Mouse (Mus musculus): Measurements from ENCODE around the gene Scamp2. TPM values are rescaled to one million over a fixed set of nuclear protein-coding genes. Genes with fewer than 3 reads are reported as not detected.

The Scamp2 gene
- polyA plus RNA-seq, 1 experiment from 2014 or later: 26.2 TPM

GRCm38 (mm10) chr9:57609803-57610202, 49.1 kb downstream of the Scamp2 start:
- no peaks in the 10 kb centered on the region for H3K4me1 ChIP-seq (ENCODE audit: control insufficient read depth, low read depth, low read length)
- H3K4me3 ChIP-seq (ENCODE audit: low read depth, low read length): no peak overlapping the region
- no peaks in the 10 kb centered on the region for H3K36me3 ChIP-seq (ENCODE audit: control insufficient read depth, insufficient read depth)
- peaks cover 13% of the 10 kb centered on the region for H3K27me3 ChIP-seq (ENCODE audit: control insufficient read depth, insufficient read depth, low read depth, low read length)
- no peak overlapping the region for H3K4me2 ChIP-seq (ENCODE audit: low read depth, low read length)
- WGBS (ENCODE audit: insufficient replicate concordance): 39% methylated on average over 3 of the region's 3 CpGs
- no peak for ATAC-seq (ENCODE audit: low read depth)
- no peak overlapping the region for H3K9ac ChIP-seq (ENCODE audit: low read depth, low read length)
- no peak overlapping the region for H3K27ac ChIP-seq (ENCODE audit: low read length)
- H3K9me3 ChIP-seq (replicated peaks; ENCODE audit: control insufficient read depth, low read length): no peaks in the 10 kb centered on the region

- no peak for ATAC-seq (ENCODE audit: low read depth)
- H3K9me3 ChIP-seq (replicated peaks; ENCODE audit: control insufficient read depth, low read length): no peaks in the 10 kb centered on the region
- no peak overlapping the region for H3K4me3 ChIP-seq (ENCODE audit: low read depth, low read length)
- WGBS (ENCODE audit: insufficient replicate concordance): 48% methylated on average over 3 of the region's 3 CpGs
- peaks cover 10% of the 10 kb centered on the region for H3K27me3 ChIP-seq (ENCODE audit: control insufficient read depth, insufficient read depth, low read depth, low read length)
- no peaks in the 10 kb centered on the region for H3K36me3 ChIP-seq (ENCODE audit: control insufficient read depth, insufficient read depth)
- H3K27ac ChIP-seq (ENCODE audit: low read length): no peak overlapping the region
- H3K4me1 ChIP-seq (ENCODE audit: control insufficient read depth, low read depth, low read length): no peaks in the 10 kb centered on the region; the same call in 1 of the 2 replicates
- H3K9ac ChIP-seq (ENCODE audit: low read depth, low read length): no peak overlapping the region
- no peak overlapping the region for H3K4me2 ChIP-seq (ENCODE audit: low read depth, low read length)
Measured at GRCm38 (mm10) chr9:57610359-57610826, 49.6 kb downstream of the Scamp2 start.

GRCm38 (mm10) chr9:57612587-57612986, 51.8 kb downstream of the Scamp2 start:
- no peaks in the 10 kb centered on the region for H3K36me3 ChIP-seq (ENCODE audit: control insufficient read depth, insufficient read depth)
- no peak overlapping the region for H3K27ac ChIP-seq (ENCODE audit: low read length)
- no peak overlapping the region for H3K4me2 ChIP-seq (ENCODE audit: low read depth, low read length)
- WGBS (ENCODE audit: insufficient replicate concordance): 57% methylated on average over 7 of the region's 7 CpGs
- H3K9ac ChIP-seq (ENCODE audit: low read depth, low read length): no peak overlapping the region
- H3K4me3 ChIP-seq (ENCODE audit: low read depth, low read length): no peak overlapping the region
- no peaks in the 10 kb centered on the region; the same call in none of the 2 replicates for H3K27me3 ChIP-seq (ENCODE audit: control insufficient read depth, insufficient read depth, low read depth, low read length)
- H3K9me3 ChIP-seq (replicated peaks; ENCODE audit: control insufficient read depth, low read length): no peaks in the 10 kb centered on the region
- ATAC-seq (ENCODE audit: low read depth): no peak
- no peaks in the 10 kb centered on the region; the same call in 1 of the 2 replicates for H3K4me1 ChIP-seq (ENCODE audit: control insufficient read depth, low read depth, low read length)

- Histone ChIP-seq H3K4me3 (ENCODE audit: low read depth, low read length) (no peak overlapping the region), H3K27ac (ENCODE audit: low read length) (no peak overlapping the region), H3K9me3 (replicated peaks; ENCODE audit: control insufficient read depth, low read length) (no peaks in the 10 kb centered on the region), H3K36me3 (ENCODE audit: control insufficient read depth, insufficient read depth) (no peaks in the 10 kb centered on the region), H3K9ac (ENCODE audit: low read depth, low read length) (no peak overlapping the region), H3K4me2 (ENCODE audit: low read depth, low read length) (no peak overlapping the region), H3K4me1 (ENCODE audit: control insufficient read depth, low read depth, low read length) (no peaks in the 10 kb centered on the region; the same call in 1 of the 2 replicates), H3K27me3 (ENCODE audit: control insufficient read depth, insufficient read depth, low read depth, low read length) (no peaks in the 10 kb centered on the region)
- 73% methylated on average over 7 of the region's 7 CpGs for WGBS (ENCODE audit: insufficient replicate concordance)
- ATAC-seq (ENCODE audit: low read depth): no peak
Measured at GRCm38 (mm10) chr9:57613975-57614374, 53.2 kb downstream of the Scamp2 start.

- H3K4me3 ChIP-seq (ENCODE audit: low read depth, low read length): no peak overlapping the region
- 66% methylated on average over 4 of the region's 4 CpGs for WGBS (ENCODE audit: insufficient replicate concordance)
- no peak overlapping the region for H3K4me2 ChIP-seq (ENCODE audit: low read depth, low read length)
- H3K9ac ChIP-seq (ENCODE audit: low read depth, low read length): no peak overlapping the region
- no peak overlapping the region for H3K27ac ChIP-seq (ENCODE audit: low read length)
- H3K9me3 ChIP-seq (replicated peaks; ENCODE audit: control insufficient read depth, low read length): no peaks in the 10 kb centered on the region
- no peaks in the 10 kb centered on the region for H3K27me3 ChIP-seq (ENCODE audit: control insufficient read depth, insufficient read depth, low read depth, low read length)
- no peaks in the 10 kb centered on the region for H3K36me3 ChIP-seq (ENCODE audit: control insufficient read depth, insufficient read depth)
- no peaks in the 10 kb centered on the region; the same call in 1 of the 2 replicates for H3K4me1 ChIP-seq (ENCODE audit: control insufficient read depth, low read depth, low read length)
- no peak for ATAC-seq (ENCODE audit: low read depth)
Measured at GRCm38 (mm10) chr9:57614786-57615185, 54.0 kb downstream of the Scamp2 start.

GRCm38 (mm10) chr9:57617556-57618169, 56.9 kb downstream of the Scamp2 start:
- no peak overlapping the region for H3K9ac ChIP-seq (ENCODE audit: low read depth, low read length)
- H3K9me3 ChIP-seq (replicated peaks; ENCODE audit: control insufficient read depth, low read length): no peaks in the 10 kb centered on the region
- no peaks in the 10 kb centered on the region for H3K36me3 ChIP-seq (ENCODE audit: control insufficient read depth, insufficient read depth)
- no peaks in the 10 kb centered on the region; the same call in 1 of the 2 replicates for H3K4me1 ChIP-seq (ENCODE audit: control insufficient read depth, low read depth, low read length)
- H3K27ac ChIP-seq (ENCODE audit: low read length): no peak overlapping the region
- 47% methylated on average over 8 of the region's 8 CpGs for WGBS (ENCODE audit: insufficient replicate concordance)
- no peak for ATAC-seq (ENCODE audit: low read depth)
- H3K27me3 ChIP-seq (ENCODE audit: control insufficient read depth, insufficient read depth, low read depth, low read length): no peaks in the 10 kb centered on the region
- no peak overlapping the region for H3K4me2 ChIP-seq (ENCODE audit: low read depth, low read length)
- H3K4me3 ChIP-seq (ENCODE audit: low read depth, low read length): no peak overlapping the region

- Histone ChIP-seq H3K27me3 (ENCODE audit: control insufficient read depth, insufficient read depth, low read depth, low read length) (no peaks in the 10 kb centered on the region), H3K9me3 (replicated peaks; ENCODE audit: control insufficient read depth, low read length) (no peaks in the 10 kb centered on the region), H3K4me3 (ENCODE audit: low read depth, low read length) (no peak overlapping the region), H3K27ac (ENCODE audit: low read length) (no peak overlapping the region), H3K36me3 (ENCODE audit: control insufficient read depth, insufficient read depth) (no peaks in the 10 kb centered on the region), H3K4me1 (ENCODE audit: control insufficient read depth, low read depth, low read length) (peaks cover 6% of the 10 kb centered on the region), H3K4me2 (ENCODE audit: low read depth, low read length) (no peak overlapping the region), H3K9ac (ENCODE audit: low read depth, low read length) (no peak overlapping the region)
- no peak for ATAC-seq (ENCODE audit: low read depth)
- WGBS (ENCODE audit: insufficient replicate concordance): 37% methylated on average over 8 of the region's 8 CpGs
Measured at GRCm38 (mm10) chr9:57618854-57619253, 58.1 kb downstream of the Scamp2 start.

- WGBS (ENCODE audit: insufficient replicate concordance): 82% methylated on average over 5 of the region's 5 CpGs
- H3K27ac ChIP-seq (ENCODE audit: low read length): no peak within 1 kb of the TSS
- H3K4me1 ChIP-seq (ENCODE audit: control insufficient read depth, low read depth, low read length): peaks cover 10% of the 10 kb centered on the region
- H3K27me3 ChIP-seq (ENCODE audit: control insufficient read depth, insufficient read depth, low read depth, low read length): no peaks in the 10 kb centered on the region
- no peaks in the 10 kb centered on the region for H3K9me3 ChIP-seq (replicated peaks; ENCODE audit: control insufficient read depth, low read length)
- H3K36me3 ChIP-seq (ENCODE audit: control insufficient read depth, insufficient read depth): no peaks in the 10 kb centered on the region; the same call in 1 of the 2 replicates
- H3K9ac ChIP-seq (ENCODE audit: low read depth, low read length): no peak within 1 kb of the TSS
- no peak for ATAC-seq (ENCODE audit: low read depth)
- no peak within 1 kb of the TSS for H3K4me2 ChIP-seq (ENCODE audit: low read depth, low read length)
- no peak within 1 kb of the TSS for H3K4me3 ChIP-seq (ENCODE audit: low read depth, low read length)
Measured at GRCm38 (mm10) chr9:57620674-57621073, 59.9 kb downstream of the Scamp2 start, which contains the start of gene Lman1l. Gene Lman1l (minus strand): TSS chr9:57620774.

- Histone ChIP-seq H3K4me3 (ENCODE audit: low read depth, low read length) (no peak overlapping the region), H3K27ac (ENCODE audit: low read length) (no peak overlapping the region), H3K36me3 (ENCODE audit: control insufficient read depth, insufficient read depth) (peaks cover 30% of the 10 kb centered on the region), H3K4me2 (ENCODE audit: low read depth, low read length) (no peak overlapping the region), H3K9ac (ENCODE audit: low read depth, low read length) (no peak overlapping the region), H3K9me3 (replicated peaks; ENCODE audit: control insufficient read depth, low read length) (no peaks in the 10 kb centered on the region), H3K27me3 (ENCODE audit: control insufficient read depth, insufficient read depth, low read depth, low read length) (no peaks in the 10 kb centered on the region), H3K4me1 (ENCODE audit: control insufficient read depth, low read depth, low read length) (peaks cover 10% of the 10 kb centered on the region)
- 52% methylated on average over 7 of the region's 7 CpGs for WGBS (ENCODE audit: insufficient replicate concordance)
- ATAC-seq (ENCODE audit: low read depth): peak; percentile 33; the same call in 1 of the 2 replicates
Measured at GRCm38 (mm10) chr9:57624295-57624694, 63.6 kb downstream of the Scamp2 start.

Data from liver, embryonic 16.5 days (tissue).